8 mouse cellular contexts compared by ENCODE assay signal in genomic region chr13:73034065-73034831, GRCm38 (mm10).
DNase-seq lines count a peak whose midpoint lies in the region; ATAC-seq lines count a peak whose summit lies in the region.

No protein-coding gene starts in this region.

- ATAC-seq in cerebellum, adult (ENCODE audit: insufficient number of reproducible peaks, low FRiP score, low TSS enrichment), result no peak

- DNase-seq in cerebellum, adult 8-10 months, result peak; percentile 2
- peak; percentile 45 to 58 for DNase-seq in right cerebral cortex, postnatal 10 days (ENCODE audit: low spot score in 2 of 2)
- no peak for DNase-seq in right cerebral cortex, postnatal 4 days
- peak; percentile 85 for DNase-seq in mesoderm, embryonic 11.5 days (ENCODE audit: low read depth, low spot score)
- DNase-seq in thymus, postnatal 25 days, result no peak
- DNase-seq in testis, postnatal 14 days (ENCODE audit: low spot score), result no peak
- no peak for DNase-seq in gastrocnemius, adult 18-20 months (ENCODE audit: low spot score)

Comparison
In these comparisons a context has a peak if more than half of its experiments do, and no peak if none do; other contexts are left out.
1. DNase-seq: peak in cerebellum, adult 8-10 months (single experiment), right cerebral cortex, postnatal 10 days (2 of 2) and mesoderm, embryonic 11.5 days (single experiment); none in right cerebral cortex, postnatal 4 days (single experiment), thymus, postnatal 25 days (single experiment), testis, postnatal 14 days (single experiment) and gastrocnemius, adult 18-20 months (single experiment).